Mouse (Mus musculus) bone marrow macrophage, adult 2 months (primary cell): ENCODE results near the gene Tnfsf13b.

Experiments
- CTCF ChIP-seq: IDR thresholded peaks from 2 replicates; pipeline ENCODE4 v1.5.1; 2012; ENCODE audit warnings: low read depth, mild to moderate bottlenecking, low read length, moderate library complexity
- POLR2A ChIP-seq: IDR thresholded peaks from 2 replicates; pipeline ENCODE4 v1.6.1; 2012; ENCODE audit warnings: mild to moderate bottlenecking, low read depth, low read length, borderline replicate concordance

DNA sequence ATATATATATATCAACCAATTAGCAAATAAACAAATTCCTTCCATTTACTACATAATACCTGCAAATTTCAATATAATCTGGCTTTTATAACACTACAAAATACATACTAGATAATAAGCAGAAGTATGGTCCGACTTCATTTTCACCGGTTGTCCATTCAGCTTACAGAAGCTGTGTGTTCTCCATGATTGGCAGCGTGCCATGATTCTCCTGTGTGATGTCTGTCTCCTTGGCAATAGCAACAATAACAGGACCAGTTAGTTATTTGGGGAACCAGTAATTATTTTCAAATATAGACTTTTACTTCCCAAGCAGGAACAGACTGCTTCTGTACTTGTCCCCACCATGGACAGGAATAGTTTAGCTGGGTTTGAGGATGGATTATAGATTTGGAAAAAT is 11.0 kb downstream of the Tnfsf13b start:
- no peak for TF ChIP-seq POLR2A
- TF ChIP-seq CTCF: no peak
